Mouse (Mus musculus) lung, embryonic 16.5 days (tissue): ENCODE measurements at regions not wholly inside any gene's neighbourhood (a gene's known extent, or its start where the extent isn't known, plus 50 kb on each side); places are given as distances from the start of the nearest gene placed in this dataset.

Experiments used
- ATAC-seq: fragments of 200-750 bp; cut with Nextera tagmentation; 2 replicates; pipeline ENCODE4 v1.8.0; 2017; ENCODE audit warnings: low read depth, mild to moderate bottlenecking, moderate library complexity
- H3K27ac ChIP-seq: fragments of 300-500 bp; sonication (generic); 2 replicates; pipeline ENCODE4 v1.5.1; 2014; ENCODE audit warnings: mild to moderate bottlenecking, control low read depth, low read length
- H3K27me3 ChIP-seq: fragments of 300-500 bp; sonication (generic); 2 replicates; pipeline ENCODE4 v1.6.1; 2014; ENCODE audit warnings: low read depth, low read length, mixed read lengths; ENCODE audit not compliant: control insufficient read depth, insufficient read depth
- H3K36me3 ChIP-seq: fragments of 300-500 bp; sonication (generic); 2 replicates; pipeline ENCODE4 v1.6.1; 2014; ENCODE audit warnings: low read length; ENCODE audit not compliant: control insufficient read depth, insufficient read depth
- H3K4me1 ChIP-seq: fragments of 300-500 bp; sonication (generic); replicated peaks from 2 replicates; pipeline ENCODE4 v1.6.1; 2014; ENCODE audit warnings: low read length, mixed read lengths; ENCODE audit not compliant: control insufficient read depth, insufficient read depth
- H3K4me2 ChIP-seq: fragments of 300-500 bp; sonication (generic); 2 replicates; pipeline ENCODE4 v1.6.1; 2014; ENCODE audit warnings: low read depth, low read length, control low read depth
- H3K4me3 ChIP-seq: fragments of 300-500 bp; sonication (generic); 2 replicates; pipeline ENCODE4 v1.5.1; 2014; ENCODE audit warnings: mild to moderate bottlenecking, low read length, control low read depth
- H3K9ac ChIP-seq: fragments of 300-500 bp; sonication (generic); 2 replicates; pipeline ENCODE4 v1.6.1; 2014; ENCODE audit warnings: low read length, control low read depth
- H3K9me3 ChIP-seq: fragments of 300-500 bp; sonication (generic); 2 replicates; pipeline ENCODE4 v1.6.1; 2016; ENCODE audit warnings: low read length; ENCODE audit not compliant: control insufficient read depth
- WGBS: fragments of 180-500 bp; shearing (Covaris S2); extraction: QIAGEN DNeasy Blood & Tissue Kit; methylation state at CpG from one replicate; pipeline ENCODE4 v1.1.7; 2014; 5-methylcytosine and 5-hydroxymethylcytosine counted together

DNA sequence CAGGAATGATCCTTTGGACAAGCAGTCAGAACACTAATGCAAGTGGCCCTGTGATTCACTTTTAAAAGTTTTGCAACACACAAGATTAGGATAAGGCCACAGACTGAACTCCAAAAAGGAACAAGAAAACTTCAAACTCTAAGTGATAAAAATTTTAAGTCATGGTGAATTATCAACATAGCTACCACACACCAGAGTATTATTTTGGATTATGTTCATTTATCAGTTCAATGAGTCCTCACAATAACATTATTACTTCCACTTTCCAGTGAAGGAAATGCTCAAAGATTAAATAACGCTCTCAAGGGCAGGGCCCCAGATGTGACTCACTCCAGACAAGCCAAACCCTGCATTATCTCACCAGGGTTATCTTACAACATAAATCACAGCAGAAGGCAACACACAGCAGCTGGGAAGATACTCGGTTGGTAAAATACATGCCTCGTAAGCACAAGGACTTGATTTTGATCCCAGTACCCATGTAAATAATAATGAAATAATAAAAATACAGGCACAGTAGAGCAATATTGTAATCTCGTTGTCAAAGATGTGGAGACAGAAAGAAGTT lies 158.8 kb upstream of the Gorab start:
- peaks cover 11% of the 10 kb centered on the region for H3K4me1 ChIP-seq
- H3K27ac ChIP-seq: no peak overlapping the region
- H3K36me3 ChIP-seq: no peaks in the 10 kb centered on the region
- WGBS: 30% methylated on average over 4 of the region's 4 CpGs
- ATAC-seq: no peak
- H3K4me2 ChIP-seq: no peak overlapping the region
- H3K9ac ChIP-seq: no peak overlapping the region
- H3K4me3 ChIP-seq: no peak overlapping the region
- H3K27me3 ChIP-seq: no peaks in the 10 kb centered on the region
- no peaks in the 10 kb centered on the region for H3K9me3 ChIP-seq

DNA sequence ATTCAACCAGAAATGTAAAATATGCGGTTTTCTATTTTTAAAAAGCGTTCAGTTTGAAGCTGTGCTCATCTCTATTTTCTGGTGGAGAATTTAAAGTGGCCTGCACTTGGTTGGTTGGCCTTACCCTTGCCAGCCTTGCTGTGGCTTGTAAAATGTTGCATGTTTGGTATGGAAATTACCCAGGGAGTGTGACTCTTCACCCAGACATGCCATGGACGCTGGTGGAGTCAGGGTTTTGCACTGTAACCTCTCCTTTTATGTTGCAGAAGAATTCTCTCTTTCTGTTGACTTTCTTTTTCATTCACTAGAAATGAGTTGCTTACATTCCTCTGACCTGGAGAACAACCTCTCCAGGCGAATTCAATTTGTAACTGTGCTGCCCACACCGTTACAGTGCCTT lies 157.5 kb upstream of the Gorab start:
- 38% methylated on average over 5 of the region's 5 CpGs for WGBS
- no peak for ATAC-seq

DNA sequence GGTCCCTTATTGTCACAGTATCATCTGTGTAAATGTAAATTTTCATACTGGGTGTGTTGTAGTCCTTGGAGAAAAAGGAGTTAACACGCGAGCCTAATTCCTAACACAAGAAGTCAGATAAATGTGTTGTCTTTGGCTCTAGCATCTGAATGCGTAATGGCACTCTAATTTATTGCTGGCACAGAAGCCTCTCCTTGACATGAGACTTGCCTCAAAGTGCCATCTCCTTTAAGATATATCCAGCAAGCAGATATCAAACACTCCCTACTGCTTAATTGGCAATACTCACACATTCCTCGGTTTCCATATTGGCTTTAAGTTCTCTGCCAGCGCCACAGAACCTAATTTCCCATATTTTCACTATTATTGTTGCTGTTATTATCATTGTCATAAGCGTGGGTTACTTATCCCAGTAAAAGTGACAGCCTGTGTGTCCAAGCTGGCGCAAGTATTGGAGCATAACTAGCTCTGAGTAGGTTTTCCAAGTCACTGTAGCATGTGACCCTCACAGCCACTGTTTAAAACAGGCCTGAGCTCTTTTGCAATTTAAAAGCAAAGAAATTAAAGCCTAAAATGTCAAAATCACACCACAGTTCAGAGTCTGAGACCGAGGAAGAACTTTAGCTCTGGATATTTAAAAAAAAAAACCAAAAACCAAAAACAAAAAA lies 156.9 kb upstream of the Gorab start:
- Histone ChIP-seq H3K4me1 (peaks cover 11% of the 10 kb centered on the region), H3K9me3 (no peaks in the 10 kb centered on the region), H3K27me3 (no peaks in the 10 kb centered on the region), H3K27ac (no peak overlapping the region), H3K4me2 (no peak overlapping the region), H3K36me3 (no peaks in the 10 kb centered on the region), H3K4me3 (no peak overlapping the region), H3K9ac (no peak overlapping the region)
- WGBS: 70% methylated on average over 8 of the region's 8 CpGs
- ATAC-seq: no peak

More for the DNA sequence above, 157.5 kb upstream of the Gorab start:
- Histone ChIP-seq H3K4me1 (peaks cover 11% of the 10 kb centered on the region), H3K27me3 (no peaks in the 10 kb centered on the region), H3K9me3 (no peaks in the 10 kb centered on the region), H3K36me3 (no peaks in the 10 kb centered on the region), H3K4me3 (no peak overlapping the region), H3K9ac (no peak overlapping the region), H3K27ac (peak overlapping the region; percentile 29), H3K4me2 (no peak overlapping the region)

DNA sequence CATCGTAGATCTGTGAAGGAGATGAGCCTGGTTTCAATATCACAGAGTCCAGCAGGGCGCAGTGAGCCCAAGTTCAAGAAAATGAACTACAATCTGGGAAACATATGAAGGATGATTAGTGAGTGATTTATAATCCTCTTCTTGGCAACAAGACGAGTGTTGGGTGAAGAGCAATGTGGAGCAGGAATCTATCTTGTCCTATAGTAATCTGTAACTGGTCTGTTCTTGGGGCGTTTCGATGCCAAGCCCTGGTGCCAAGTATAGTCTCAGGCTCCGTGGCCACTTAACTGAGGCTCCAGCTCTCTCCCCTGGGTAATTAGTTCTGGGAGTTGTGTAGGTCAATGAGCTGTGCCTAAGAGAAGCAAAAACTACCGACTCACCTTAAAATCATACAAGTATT lies 154.4 kb upstream of the Gorab start:
- H3K4me2 ChIP-seq: no peak overlapping the region
- ATAC-seq: no peak

DNA sequence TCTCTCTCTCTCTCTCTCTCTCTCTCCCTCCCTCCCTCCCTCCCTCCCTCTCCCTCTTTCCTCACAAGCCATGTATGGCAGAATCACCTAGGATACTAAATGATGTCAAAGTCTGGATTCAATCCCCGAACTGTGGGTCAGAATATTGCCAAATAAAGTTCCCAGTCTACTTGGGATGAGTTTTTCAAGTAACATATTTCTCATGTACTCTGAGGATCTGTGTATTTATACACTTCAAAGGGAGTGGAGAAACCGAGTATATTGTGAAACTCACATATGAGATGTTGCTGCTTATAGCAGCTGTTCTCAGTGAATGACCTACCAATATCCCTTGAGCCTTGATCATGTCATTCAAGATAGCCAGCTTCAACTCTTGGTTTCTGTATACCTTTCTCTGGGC lies 151.7 kb upstream of the Gorab start:
- no peaks in the 10 kb centered on the region for H3K9me3 ChIP-seq
- no peak overlapping the region for H3K9ac ChIP-seq
- no peaks in the 10 kb centered on the region; the same call in 1 of the 2 replicates for H3K4me1 ChIP-seq
- H3K27ac ChIP-seq: no peak overlapping the region
- no peak overlapping the region for H3K4me2 ChIP-seq
- peak; percentile 72 for ATAC-seq
- WGBS: 35% methylated on average over 2 of the region's 2 CpGs
- no peaks in the 10 kb centered on the region for H3K27me3 ChIP-seq
- no peaks in the 10 kb centered on the region for H3K36me3 ChIP-seq
- H3K4me3 ChIP-seq: no peak overlapping the region

More for the DNA sequence above, 154.4 kb upstream of the Gorab start:
- H3K9ac ChIP-seq: no peak overlapping the region
- no peak overlapping the region for H3K4me3 ChIP-seq
- no peak overlapping the region for H3K27ac ChIP-seq
- H3K4me1 ChIP-seq: peaks cover 9% of the 10 kb centered on the region
- no peaks in the 10 kb centered on the region for H3K9me3 ChIP-seq
- no peaks in the 10 kb centered on the region for H3K36me3 ChIP-seq
- WGBS: 59% methylated on average over 7 of the region's 7 CpGs
- H3K27me3 ChIP-seq: no peaks in the 10 kb centered on the region

DNA sequence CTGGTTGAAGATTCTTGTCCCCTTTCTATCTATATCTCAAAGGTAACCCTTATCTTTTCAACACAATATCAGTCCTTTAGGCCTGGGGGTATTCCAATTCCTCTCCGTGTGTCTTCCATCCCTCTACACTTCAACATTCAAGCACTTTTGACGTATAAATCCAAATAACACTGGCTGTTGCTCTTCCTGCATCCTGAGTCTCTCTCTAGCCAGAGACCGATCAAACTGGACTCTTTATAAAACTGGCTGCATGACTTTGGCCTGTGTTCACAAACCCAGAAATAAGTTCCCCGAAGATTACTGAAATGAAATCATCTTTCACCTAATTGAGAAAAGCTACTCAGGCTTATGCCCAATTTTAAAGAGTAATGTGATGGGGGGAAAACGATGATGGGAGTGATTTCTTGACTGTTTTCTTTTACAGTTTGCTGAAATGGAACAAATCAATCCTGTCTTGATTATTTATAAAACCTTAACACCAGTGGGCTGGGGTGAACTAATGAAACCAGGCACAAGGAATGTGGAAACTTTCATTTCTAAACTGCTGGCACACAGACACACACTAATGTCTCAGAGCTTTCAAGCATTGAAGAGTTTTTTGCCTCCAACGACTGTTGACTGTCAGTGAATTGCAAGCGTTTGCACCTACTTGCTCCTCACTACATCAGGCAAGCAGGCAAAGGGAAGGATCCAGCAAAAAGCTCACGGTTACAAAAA lies 135.5 kb upstream of the Gorab start:
- no peak overlapping the region for H3K4me3 ChIP-seq
- peak; percentile 86 for ATAC-seq
- 38% methylated on average over 8 of the region's 8 CpGs for WGBS

DNA sequence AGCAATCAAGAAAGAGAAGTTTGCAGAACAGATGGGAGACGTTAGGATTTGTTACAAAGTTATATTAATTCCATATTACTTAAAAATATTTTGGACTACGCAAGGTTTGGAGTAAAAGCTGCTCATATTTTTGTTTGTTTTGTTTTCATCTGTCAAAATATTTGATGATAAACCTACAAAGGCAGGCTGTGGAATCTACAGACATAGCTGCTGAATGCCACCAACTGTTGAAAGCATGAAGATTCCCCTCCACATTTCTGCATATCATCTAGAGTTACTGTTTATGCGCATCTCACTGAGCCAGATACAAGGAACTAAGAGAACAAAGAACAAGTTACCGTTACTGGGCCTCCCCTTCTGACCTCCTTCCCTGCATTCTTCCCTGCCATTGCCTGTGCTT lies 127.1 kb upstream of the Gorab start:
- Histone ChIP-seq H3K4me2 (no peak overlapping the region), H3K4me1 (no peaks in the 10 kb centered on the region), H3K27me3 (no peaks in the 10 kb centered on the region), H3K36me3 (no peaks in the 10 kb centered on the region), H3K4me3 (no peak overlapping the region), H3K9ac (no peak overlapping the region), H3K9me3 (no peaks in the 10 kb centered on the region), H3K27ac (no peak overlapping the region)
- ATAC-seq: no peak
- WGBS: 71% methylated on average over 4 of the region's 4 CpGs

More for the DNA sequence above, 135.5 kb upstream of the Gorab start:
- peaks cover 3% of the 10 kb centered on the region; the same call in 1 of the 2 replicates for H3K4me1 ChIP-seq
- no peaks in the 10 kb centered on the region for H3K9me3 ChIP-seq
- no peak overlapping the region for H3K4me2 ChIP-seq
- H3K27ac ChIP-seq: peak overlapping the region; percentile 34; the same call in 1 of the 2 replicates
- H3K36me3 ChIP-seq: no peaks in the 10 kb centered on the region
- no peaks in the 10 kb centered on the region for H3K27me3 ChIP-seq
- no peak overlapping the region for H3K9ac ChIP-seq

DNA sequence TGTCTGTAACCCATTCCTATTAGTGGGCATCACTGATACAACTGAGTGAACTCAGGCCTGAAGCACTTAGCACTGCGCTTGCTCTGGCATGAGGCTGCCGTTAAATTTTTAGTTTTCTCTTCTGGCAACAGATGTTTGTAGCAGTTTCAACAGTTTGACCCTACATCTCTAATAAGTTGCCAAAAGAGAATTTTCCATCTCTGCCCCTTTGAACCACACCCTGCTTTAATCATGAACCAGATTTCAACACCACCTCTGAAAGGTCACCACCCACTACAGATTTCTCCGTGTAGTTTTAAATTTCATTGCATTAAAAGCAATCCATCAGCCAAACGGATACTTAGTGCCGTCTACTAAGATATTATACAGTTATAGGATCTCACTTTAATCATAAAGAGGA lies 114.5 kb upstream of the Gorab start:
- Histone ChIP-seq H3K4me2 (no peak overlapping the region), H3K27ac (no peak overlapping the region), H3K4me3 (no peak overlapping the region), H3K4me1 (no peaks in the 10 kb centered on the region), H3K9ac (no peak overlapping the region), H3K27me3 (no peaks in the 10 kb centered on the region), H3K9me3 (no peaks in the 10 kb centered on the region), H3K36me3 (no peaks in the 10 kb centered on the region)
- ATAC-seq: no peak
- WGBS: 38% methylated on average over 5 of the region's 5 CpGs

DNA sequence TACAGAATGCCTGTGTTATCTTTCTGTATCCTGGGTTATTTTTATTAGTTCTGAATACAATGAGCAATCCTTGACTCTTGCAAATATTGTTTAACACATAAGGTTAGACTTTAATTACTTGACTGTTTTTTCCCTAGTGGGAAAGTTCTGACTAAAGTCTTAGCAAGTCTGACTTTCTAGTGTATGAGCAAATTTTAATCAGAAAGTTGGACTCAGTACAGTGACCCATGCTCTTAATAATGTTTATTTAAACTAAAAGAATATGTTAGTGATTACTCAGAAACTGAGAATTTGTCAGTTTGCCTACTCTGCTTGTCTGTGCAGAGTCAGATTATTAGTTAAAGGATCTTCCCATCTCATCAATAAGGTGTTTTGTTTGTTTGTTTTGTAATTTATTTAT lies 109.4 kb upstream of the Gorab start:
- Histone ChIP-seq H3K27me3 (no peaks in the 10 kb centered on the region), H3K36me3 (no peaks in the 10 kb centered on the region), H3K9ac (no peak overlapping the region), H3K4me1 (no peaks in the 10 kb centered on the region), H3K4me2 (no peak overlapping the region), H3K9me3 (no peaks in the 10 kb centered on the region), H3K27ac (no peak overlapping the region), H3K4me3 (no peak overlapping the region)
- no peak for ATAC-seq
